Mouse (Mus musculus) embryo, embryonic 11.5 days (tissue): ENCODE data around the gene 4930535I16Rik.
A peak's percentile ranks its signal among the peaks of the same experiment; 100 is the strongest.
"Not testable (repeated sequence)": the region's sequence is repeated elsewhere in the genome, so short reads cannot be mapped to it uniquely, and the experiment has no call there.

Experiments used
- DNase-seq: peaks from one replicate; pipeline ENCODE4 v3.0.0-alpha.2; 2012; ENCODE audit warnings: low read depth, low spot score

The 4930535I16Rik gene

GRCm38 (mm10) chr4:123917548-123918140 is at the start of gene 4930535I16Rik:
Gene 4930535I16Rik (minus strand): TSS chr4:123918022.
- no peak for DNase-seq

- DNase-seq = no peak
These were observed 44.9 kb upstream of the 4930535I16Rik start for GRCm38 (mm10) chr4:123962721-123963120.

- no peak for DNase-seq
These were observed 43.1 kb upstream of the 4930535I16Rik start for GRCm38 (mm10) chr4:123960955-123961354.

GRCm38 (mm10) chr4:123957891-123958290 is 40.1 kb upstream of the 4930535I16Rik start:
- no peak for DNase-seq

- no peak for DNase-seq
These were observed 39.6 kb upstream of the 4930535I16Rik start for GRCm38 (mm10) chr4:123957492-123957808.

- peak; percentile 67 for DNase-seq
These were observed 39.1 kb upstream of the 4930535I16Rik start for GRCm38 (mm10) chr4:123956703-123957491.

GRCm38 (mm10) chr4:123952059-123952458 is 34.2 kb upstream of the 4930535I16Rik start:
- no peak for DNase-seq

- DNase-seq = no peak
These were observed 31.8 kb upstream of the 4930535I16Rik start for GRCm38 (mm10) chr4:123949649-123950048.

- DNase-seq = no peak
These were observed 31.1 kb upstream of the 4930535I16Rik start for GRCm38 (mm10) chr4:123948901-123949300.

GRCm38 (mm10) chr4:123947149-123947548 is 29.3 kb upstream of the 4930535I16Rik start:
- no peak for DNase-seq

- DNase-seq = no peak
These were observed 28.9 kb upstream of the 4930535I16Rik start for GRCm38 (mm10) chr4:123946701-123947100.

- not testable (repeated sequence) for DNase-seq
These were observed 23.1 kb upstream of the 4930535I16Rik start for GRCm38 (mm10) chr4:123940878-123941277.

- peak; percentile 78 for DNase-seq
These were observed 22.0 kb upstream of the 4930535I16Rik start for GRCm38 (mm10) chr4:123939838-123940237.

- DNase-seq = no peak
These were observed 18.2 kb upstream of the 4930535I16Rik start for GRCm38 (mm10) chr4:123936059-123936458.

- DNase-seq = no peak
These were observed 16.5 kb upstream of the 4930535I16Rik start for GRCm38 (mm10) chr4:123934306-123934705.

GRCm38 (mm10) chr4:123929994-123930393 is 12.2 kb upstream of the 4930535I16Rik start:
- DNase-seq = no peak

- no peak for DNase-seq
These were observed 10.1 kb upstream of the 4930535I16Rik start for GRCm38 (mm10) chr4:123927961-123928360.

- no peak for DNase-seq
These were observed 3.3 kb upstream of the 4930535I16Rik start for GRCm38 (mm10) chr4:123921055-123921565.

- no peak for DNase-seq
These were observed 1.0 kb upstream of the 4930535I16Rik start for GRCm38 (mm10) chr4:123918851-123919250.

- DNase-seq = peak; percentile 88
These were observed 874 bp downstream of the 4930535I16Rik start, which contains the start of gene Rragc for GRCm38 (mm10) chr4:123916748-123917547. Gene Rragc (plus strand): TSS chr4:123917446.

- DNase-seq = no peak
These were observed 5.4 kb downstream of the 4930535I16Rik start for GRCm38 (mm10) chr4:123912431-123912830.

GRCm38 (mm10) chr4:123911503-123911902 is 6.3 kb downstream of the 4930535I16Rik start:
- no peak for DNase-seq
